Mouse (Mus musculus): ENCODE measurements around the gene Zfp644.

Gene Zfp644

GRCm38 (mm10) chr5:106594388-106594787 lies 102.7 kb downstream of the Zfp644 start:
- peak; percentile 16 for DNase-seq (ENCODE audit: low read depth)

GRCm38 (mm10) chr5:106590686-106591085 lies 106.4 kb downstream of the Zfp644 start:
- no peak for DNase-seq (ENCODE audit: low read depth)

DNA sequence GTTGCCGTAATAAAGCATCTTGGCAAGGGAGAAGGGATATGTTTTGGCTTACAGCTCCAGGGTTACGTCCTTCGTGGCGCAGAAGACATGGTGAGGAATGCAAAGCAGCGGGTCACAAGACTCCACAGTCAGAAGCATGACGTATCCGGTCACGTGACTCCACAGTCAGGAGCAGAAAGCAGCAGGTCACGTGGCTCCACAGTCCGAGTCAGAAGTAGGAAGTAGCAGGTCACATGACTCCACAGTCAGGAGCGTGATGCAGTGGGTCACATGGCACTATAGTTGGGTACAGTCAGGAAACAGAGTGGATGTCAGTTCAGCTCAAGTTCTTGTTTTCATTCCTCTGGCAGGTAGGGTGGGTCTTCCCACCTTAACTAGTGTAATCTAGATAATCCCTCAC lies 107.4 kb downstream of the Zfp644 start:
- DNase-seq (ENCODE audit: low read depth): peak; percentile 5

DNA sequence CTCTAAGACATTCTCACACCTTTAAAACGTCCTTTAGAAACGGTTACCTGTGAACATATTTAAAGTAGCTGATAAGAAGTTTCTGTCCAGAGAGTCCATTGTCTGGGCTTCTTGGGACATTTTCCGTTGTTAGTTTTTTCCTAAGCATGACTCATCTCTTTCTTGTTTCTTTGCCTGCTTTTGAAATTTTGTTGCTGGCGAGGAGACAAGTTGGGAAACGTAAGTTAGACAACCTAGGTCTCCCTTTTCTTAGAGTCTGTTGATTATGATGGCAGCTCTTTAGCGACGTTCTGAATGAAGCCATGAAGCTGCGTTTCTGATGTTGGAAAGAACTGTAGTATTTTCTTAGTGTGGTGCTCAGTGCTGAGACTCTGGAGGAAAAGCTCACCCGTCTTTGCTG lies 108.1 kb downstream of the Zfp644 start:
- DNase-seq (ENCODE audit: low read depth): peak; percentile 5

DNA sequence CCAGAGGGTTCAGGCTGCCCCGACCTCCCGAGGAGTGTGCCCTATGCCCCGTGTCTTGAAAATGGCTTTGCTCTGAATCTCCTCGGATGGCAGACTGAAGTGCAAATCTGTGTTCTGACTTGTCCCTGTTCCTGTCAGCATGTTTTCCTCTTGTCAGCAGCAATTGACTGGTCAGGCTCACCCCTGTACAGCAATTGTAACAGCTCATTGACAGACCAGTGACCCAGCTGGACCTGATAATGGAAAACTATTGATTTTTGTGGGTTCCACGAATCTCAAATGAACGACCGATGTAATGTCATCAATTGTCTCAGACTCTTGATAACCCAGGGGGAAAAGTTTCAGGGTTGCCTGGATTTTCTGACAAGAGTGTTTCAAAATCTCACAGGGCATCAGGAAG lies 116.1 kb downstream of the Zfp644 start:
- no peak for DNase-seq (ENCODE audit: low read depth)

DNA sequence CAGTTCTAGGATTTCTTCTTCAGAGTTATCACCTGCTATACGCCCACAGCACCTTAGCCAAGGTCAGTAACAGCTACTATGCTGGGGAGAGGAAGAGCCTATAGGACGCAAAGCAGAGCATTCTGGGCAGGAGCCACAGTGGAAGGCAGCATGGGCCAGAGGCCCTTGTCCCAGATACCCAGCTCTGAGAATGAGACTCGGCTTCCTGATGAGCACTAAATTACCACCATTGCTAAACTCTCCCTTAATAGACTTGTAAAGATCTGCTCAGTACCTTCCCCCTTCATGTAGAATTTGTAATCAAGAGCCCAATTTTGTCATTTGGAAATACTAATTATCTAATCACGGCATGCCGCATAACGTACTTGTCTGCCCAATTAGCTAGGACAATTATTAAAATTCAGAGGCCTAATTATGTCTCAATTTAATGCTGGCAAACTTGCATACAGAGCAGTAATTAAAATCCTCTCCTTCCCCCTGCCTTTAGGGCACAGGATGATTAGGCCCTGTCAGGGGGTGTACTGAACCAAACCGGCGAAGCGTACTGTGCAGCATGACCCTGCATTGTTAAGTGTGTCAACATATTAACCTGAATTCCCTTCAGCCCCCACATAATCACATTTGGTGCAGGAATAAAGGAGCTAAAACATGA lies 119.7 kb downstream of the Zfp644 start:
- DNase-seq (ENCODE audit: low read depth): no peak

DNA sequence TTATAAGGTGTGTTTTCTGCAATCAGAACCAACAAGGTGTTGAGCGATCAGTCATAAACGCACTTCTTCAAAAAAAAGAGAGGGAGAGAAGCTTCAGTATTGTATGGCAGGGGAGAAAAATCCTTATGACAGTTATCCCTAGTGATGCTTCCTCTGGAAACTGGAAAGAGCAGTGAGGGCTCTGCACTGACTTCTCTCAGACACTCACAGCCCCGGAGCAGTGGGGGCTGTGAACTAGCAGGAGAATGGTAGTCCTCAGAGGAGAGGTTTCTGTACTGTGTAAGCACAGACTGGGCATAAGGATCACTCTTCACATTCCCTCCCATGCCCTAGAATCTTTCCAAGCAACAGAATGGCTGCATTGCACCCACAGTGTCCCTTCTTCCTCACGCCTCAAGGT lies 122.0 kb downstream of the Zfp644 start:
- DNase-seq (ENCODE audit: low read depth): no peak

DNA sequence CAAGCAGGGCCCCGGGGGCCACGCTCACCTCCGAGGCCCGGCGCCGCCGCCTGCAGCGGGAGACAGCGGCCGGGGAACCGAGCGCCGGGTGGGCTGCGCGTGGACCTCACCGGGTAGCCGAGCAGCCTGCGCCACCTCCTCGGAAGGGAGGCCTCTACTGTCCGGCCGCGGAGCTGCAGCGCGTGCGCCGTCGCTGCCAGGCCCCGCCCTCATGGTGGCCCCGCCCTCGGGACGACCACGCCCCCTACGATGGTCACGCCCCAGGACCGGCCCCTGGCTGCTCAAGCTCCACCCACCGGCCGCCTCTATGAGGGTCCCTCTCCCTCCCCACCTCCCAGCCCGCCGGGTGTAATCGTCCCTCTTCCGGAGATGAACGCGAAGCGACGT lies 122.5 kb downstream of the Zfp644 start:
- DNase-seq (ENCODE audit: low read depth): no peak

DNA sequence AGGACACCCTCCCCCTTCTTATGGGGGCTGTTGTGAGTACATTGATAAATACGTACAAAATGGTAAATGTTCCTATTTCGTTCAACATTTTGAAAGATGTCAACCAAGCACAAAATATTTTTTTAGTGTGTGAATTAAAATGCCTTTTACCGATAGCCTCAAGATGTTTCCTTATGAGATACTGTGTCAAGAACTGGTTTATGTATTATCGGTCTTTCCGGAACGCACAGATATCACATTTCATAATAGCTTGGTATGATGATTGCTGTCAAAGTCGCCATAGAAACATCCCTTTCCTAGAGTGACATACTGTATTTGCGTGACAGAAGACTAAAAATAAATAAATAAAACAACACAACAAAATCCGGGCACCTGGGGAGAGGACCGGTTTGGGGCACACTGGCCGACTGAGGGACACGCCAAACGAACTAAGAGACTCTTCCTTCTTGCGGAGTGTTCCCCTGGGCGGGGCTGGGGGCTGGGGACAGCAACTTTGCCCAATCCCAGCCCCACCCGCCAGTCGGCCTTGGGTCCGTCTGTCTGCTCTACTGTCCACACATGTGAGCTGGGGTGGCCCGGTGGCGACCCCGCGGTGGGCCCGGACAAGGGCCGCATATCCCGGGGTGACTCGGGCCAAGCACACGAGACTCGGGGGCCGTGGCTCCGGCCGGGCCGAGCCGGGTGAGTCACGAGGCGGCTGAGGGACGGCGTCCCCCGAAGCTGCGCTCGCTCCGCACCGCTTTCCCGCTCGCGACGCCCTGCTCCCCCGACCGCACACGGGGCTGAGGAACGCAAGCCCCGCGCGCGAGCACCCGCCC lies 123.1 kb downstream of the Zfp644 start:
- DNase-seq (ENCODE audit: low read depth): no peak
